Mouse (Mus musculus) lung, postnatal 0 days (tissue): ENCODE measurements around the gene Ptbp1. TPM values are rescaled to one million over a fixed set of nuclear protein-coding genes. Genes with fewer than 3 reads are reported as not detected.

Experiments used
- ATAC-seq: fragments of 200-750 bp; cut with Nextera tagmentation; 2 replicates; pipeline ENCODE4 v1.8.0; 2017; ENCODE audit warnings: moderate library complexity
- DNase-seq: peaks from one replicate; pipeline ENCODE4 v3.0.0-alpha.2; 2016; ENCODE audit warnings: low spot score
- H3K27ac ChIP-seq: fragments of 300-500 bp; sonication (generic); 2 replicates; pipeline ENCODE4 v1.5.1; 2014; ENCODE audit warnings: antibody characterized with exemption, mild to moderate bottlenecking, low read length, mixed read lengths
- H3K27me3 ChIP-seq: fragments of 300-500 bp; sonication (generic); replicated peaks from 2 replicates; pipeline ENCODE4 v1.6.1; 2014; ENCODE audit warnings: low read length, mixed read lengths; ENCODE audit not compliant: insufficient read depth
- H3K36me3 ChIP-seq: fragments of 300-500 bp; sonication (generic); 2 replicates; pipeline ENCODE4 v1.6.1; 2014; ENCODE audit warnings: low read length, mixed read lengths; ENCODE audit not compliant: insufficient read depth
- H3K4me1 ChIP-seq: fragments of 300-500 bp; sonication (generic); 2 replicates; pipeline ENCODE4 v1.6.1; 2014; ENCODE audit warnings: antibody characterized with exemption, low read depth, low read length, mixed read lengths; ENCODE audit not compliant: insufficient read depth
- H3K4me2 ChIP-seq: fragments of 300-500 bp; sonication (generic); replicated peaks from 2 replicates; pipeline ENCODE4 v1.6.1; 2014; ENCODE audit warnings: low read depth, mild to moderate bottlenecking, low read length, moderate library complexity, mixed read lengths
- H3K4me3 ChIP-seq: fragments of 300-500 bp; sonication (generic); 2 replicates; pipeline ENCODE4 v1.5.1; 2014; ENCODE audit warnings: low read depth, low read length
- H3K9ac ChIP-seq: fragments of 300-500 bp; sonication (generic); replicated peaks from 2 replicates; pipeline ENCODE4 v1.6.1; 2014; ENCODE audit warnings: low read depth, mild to moderate bottlenecking
- H3K9me3 ChIP-seq: fragments of 300-500 bp; sonication (generic); 2 replicates; pipeline ENCODE4 v1.6.1; 2016; ENCODE audit warnings: low read length, mixed read lengths
- CTCF ChIP-seq: IDR thresholded peaks from 2 replicates; pipeline ENCODE4 v1.5.1; 2016; ENCODE audit warnings: antibody characterized with exemption, mild to moderate bottlenecking
- EP300 ChIP-seq: IDR thresholded peaks from 2 replicates; pipeline ENCODE4 v1.6.1; 2016; ENCODE audit warnings: antibody characterized with exemption, mild to moderate bottlenecking, control low read depth
- WGBS: fragments of 180-500 bp; shearing (Covaris S2); extraction: QIAGEN DNeasy Blood & Tissue Kit; methylation state at CpG from one replicate; pipeline ENCODE4 v1.1.7; 2014; 5-methylcytosine and 5-hydroxymethylcytosine counted together
- polyA plus RNA-seq: library from polyadenylated mRNA; unstranded; fragments of >200 nt; fragmentation: Nextera tagmentation; extraction: Ambion mirVana; gene quantifications from 2 replicates; pipeline ENCODE4 v1.2.1, GENCODE M21; 2015

Gene Ptbp1
- polyA plus RNA-seq, 1 experiment from 2014 or later = 109 TPM

GRCm38 (mm10) chr10:79873715-79874289 lies 19.6 kb downstream of the Ptbp1 start:
- H3K4me2 ChIP-seq = peak overlapping the region; percentile 99
- ATAC-seq (no peak), DNase-seq (no peak)
- H3K27ac ChIP-seq = no peak overlapping the region
- 0 out of 2 replicates have a peak, but pooled peaks cover 3% of the 10 kb centered on the region for H3K4me1 ChIP-seq
- TF ChIP-seq EP300 (no peak), CTCF (no peak)
- no peaks in the 10 kb centered on the region for H3K36me3 ChIP-seq
- H3K9me3 ChIP-seq = no peaks in the 10 kb centered on the region
- H3K9ac ChIP-seq = no peak overlapping the region
- no peaks in the 10 kb centered on the region for H3K27me3 ChIP-seq
- H3K4me3 ChIP-seq = peak overlapping the region; percentile 49
- 3% methylated on average over 22 of the region's 26 CpGs for WGBS

DNA sequence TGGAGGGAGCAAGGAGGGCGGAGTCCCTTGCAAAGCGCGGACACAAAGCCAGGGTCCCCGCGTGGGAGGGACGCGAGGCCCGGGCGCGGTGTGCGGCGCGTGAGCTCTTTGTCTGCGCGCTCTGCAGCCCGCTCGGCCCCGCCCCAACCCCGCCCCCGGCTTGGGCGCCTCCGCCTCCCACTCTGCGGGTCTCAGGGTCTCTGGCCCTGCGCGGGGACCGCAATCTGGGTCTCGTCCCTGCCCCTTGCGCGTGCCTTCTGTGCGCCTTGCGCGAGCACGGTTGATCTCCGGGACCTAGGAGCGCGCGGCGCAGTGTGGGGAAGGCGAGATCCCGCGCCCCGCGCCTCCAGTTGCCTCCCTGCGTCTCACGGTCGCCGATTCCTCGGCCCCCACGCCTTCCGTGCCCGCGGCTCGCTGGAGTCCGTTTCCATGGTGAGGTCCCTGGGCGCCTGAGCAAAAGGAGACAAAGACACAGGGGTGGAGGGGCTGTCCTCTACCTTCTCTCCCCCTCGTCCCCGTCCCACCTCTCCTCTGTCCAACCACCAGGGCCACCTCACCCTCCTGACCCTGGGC lies 20.1 kb downstream of the Ptbp1 start, which contains the start of the genes Prtn3 and Plppr3:
Gene Prtn3, plus strand, starts transcription at position 187 of the 573 bp plus-strand sequence.
Gene Plppr3, minus strand, starts transcription at position 345 of the 573 bp plus-strand sequence.
- TF ChIP-seq EP300 (no peak), CTCF (no peak)
- 7% methylated on average over 27 of the region's 57 CpGs for WGBS
- H3K4me3 ChIP-seq = peak within 1 kb of the TSS; percentile 49
- no peaks in the 10 kb centered on the region for H3K27me3 ChIP-seq
- H3K27ac ChIP-seq = no peak within 1 kb of the TSS
- peak; percentile 44 for ATAC-seq
- H3K36me3 ChIP-seq = no peaks in the 10 kb centered on the region
- H3K9ac ChIP-seq = peak within 1 kb of the TSS; percentile 19; the same call in 1 of the 2 replicates
- peak within 1 kb of the TSS; percentile 99 for H3K4me2 ChIP-seq
- H3K4me1 ChIP-seq = 0 out of 2 replicates have a peak, but pooled peaks cover 3% of the 10 kb centered on the region
- H3K9me3 ChIP-seq = no peaks in the 10 kb centered on the region
- no peak for DNase-seq

- TF ChIP-seq EP300 (no peak), CTCF (no peak)
- Histone ChIP-seq H3K36me3 (no peaks in the 10 kb centered on the region), H3K4me3 (no peak overlapping the region), H3K27me3 (no peaks in the 10 kb centered on the region), H3K27ac (no peak overlapping the region), H3K9ac (no peak overlapping the region), H3K4me2 (no peak overlapping the region), H3K9me3 (no peaks in the 10 kb centered on the region), H3K4me1 (0 out of 2 replicates have a peak, but pooled peaks cover 3% of the 10 kb centered on the region)
- DNase-seq (peak; percentile 35), ATAC-seq (no peak)
- 46% methylated on average over 1 of the region's 1 CpGs for WGBS
These were observed 22.9 kb downstream of the Ptbp1 start for GRCm38 (mm10) chr10:79877174-79877573.

- no peak for TF ChIP-seq CTCF
- peak; percentile 21; the same call in 1 of the 2 replicates for TF ChIP-seq EP300
- Histone ChIP-seq H3K4me3 (no peak overlapping the region), H3K9me3 (no peaks in the 10 kb centered on the region), H3K9ac (no peak overlapping the region), H3K27me3 (no peaks in the 10 kb centered on the region), H3K4me1 (0 out of 2 replicates have a peak, but pooled peaks cover 3% of the 10 kb centered on the region), H3K4me2 (no peak overlapping the region; the same call in 1 of the 2 replicates), H3K27ac (peak overlapping the region; percentile 43; the same call in 1 of the 2 replicates), H3K36me3 (no peaks in the 10 kb centered on the region)
- WGBS = 34% methylated on average over 12 of the region's 12 CpGs
- ATAC-seq (peak; percentile 52), DNase-seq (peak; percentile 77)
These were observed 23.5 kb downstream of the Ptbp1 start for GRCm38 (mm10) chr10:79877757-79878156.

GRCm38 (mm10) chr10:79879527-79879926 lies 25.3 kb downstream of the Ptbp1 start:
- ATAC-seq (no peak), DNase-seq (no peak)
- H3K4me1 ChIP-seq = 0 out of 2 replicates have a peak, but pooled peaks cover 3% of the 10 kb centered on the region
- no peak overlapping the region for H3K4me3 ChIP-seq
- H3K27ac ChIP-seq = no peak overlapping the region
- H3K27me3 ChIP-seq = no peaks in the 10 kb centered on the region
- no peak for TF ChIP-seq CTCF
- no peak for TF ChIP-seq EP300
- H3K36me3 ChIP-seq = no peaks in the 10 kb centered on the region
- WGBS = 31% methylated on average over 3 of the region's 3 CpGs
- H3K4me2 ChIP-seq = no peak overlapping the region
- H3K9ac ChIP-seq = no peak overlapping the region
- no peaks in the 10 kb centered on the region for H3K9me3 ChIP-seq

GRCm38 (mm10) chr10:79880721-79881120 lies 26.5 kb downstream of the Ptbp1 start:
- Histone ChIP-seq H3K27ac (no peak overlapping the region), H3K9ac (no peak overlapping the region), H3K4me2 (no peak overlapping the region), H3K36me3 (no peaks in the 10 kb centered on the region), H3K9me3 (no peaks in the 10 kb centered on the region), H3K4me1 (0 out of 2 replicates have a peak, but pooled peaks cover 4% of the 10 kb centered on the region), H3K4me3 (no peak overlapping the region), H3K27me3 (no peaks in the 10 kb centered on the region)
- ATAC-seq (no peak), DNase-seq (no peak)
- WGBS = 22% methylated on average over 9 of the region's 9 CpGs
- no peak for TF ChIP-seq CTCF
- TF ChIP-seq EP300 = no peak
